Mouse (Mus musculus): Measurements from ENCODE around the gene Cib4.

Cib4 gene

GRCm38 (mm10) chr5:30545698-30546097 lies at the start of gene Cib4:
Cib4 (minus strand) TSS chr5:30545836.
- DNase-seq (ENCODE audit: low spot score), result peak; percentile 7

- peak; percentile 28 for DNase-seq (ENCODE audit: low spot score)
Measured at GRCm38 (mm10) chr5:30594953-30595560, 49.4 kb upstream of the Cib4 start.

- no peak for DNase-seq (ENCODE audit: low spot score)
Measured at GRCm38 (mm10) chr5:30593811-30594504, 48.3 kb upstream of the Cib4 start.

- DNase-seq (ENCODE audit: low spot score), result no peak
Measured at GRCm38 (mm10) chr5:30593360-30593759, 47.7 kb upstream of the Cib4 start.

GRCm38 (mm10) chr5:30592279-30592980 lies 46.8 kb upstream of the Cib4 start:
- DNase-seq (ENCODE audit: low spot score), result no peak

GRCm38 (mm10) chr5:30591786-30592185 lies 46.1 kb upstream of the Cib4 start:
- no peak for DNase-seq (ENCODE audit: low spot score)

GRCm38 (mm10) chr5:30591205-30591731 lies 45.6 kb upstream of the Cib4 start:
- DNase-seq (ENCODE audit: low spot score), result no peak

GRCm38 (mm10) chr5:30590231-30590630 lies 44.6 kb upstream of the Cib4 start:
- DNase-seq (ENCODE audit: low spot score), result no peak

- no peak for DNase-seq (ENCODE audit: low spot score)
Measured at GRCm38 (mm10) chr5:30589546-30589945, 43.9 kb upstream of the Cib4 start.

- DNase-seq (ENCODE audit: low spot score), result no peak
Measured at GRCm38 (mm10) chr5:30589069-30589468, 43.4 kb upstream of the Cib4 start.

- DNase-seq (ENCODE audit: low spot score), result peak; percentile 56
Measured at GRCm38 (mm10) chr5:30588301-30588968, 42.8 kb upstream of the Cib4 start.

- DNase-seq (ENCODE audit: low spot score), result peak; percentile 66
Measured at GRCm38 (mm10) chr5:30587681-30588300, 42.2 kb upstream of the Cib4 start, which contains the start of gene Kcnk3. Kcnk3 (plus strand) TSS chr5:30588170.

- DNase-seq (ENCODE audit: low spot score), result no peak
Measured at GRCm38 (mm10) chr5:30587101-30587500, 41.5 kb upstream of the Cib4 start.

GRCm38 (mm10) chr5:30586616-30587015 lies 41.0 kb upstream of the Cib4 start:
- DNase-seq (ENCODE audit: low spot score), result no peak

GRCm38 (mm10) chr5:30582017-30582416 lies 36.4 kb upstream of the Cib4 start:
- DNase-seq (ENCODE audit: low spot score), result no peak

GRCm38 (mm10) chr5:30580725-30581124 lies 35.1 kb upstream of the Cib4 start:
- DNase-seq (ENCODE audit: low spot score), result no peak

- no peak for DNase-seq (ENCODE audit: low spot score)
Measured at GRCm38 (mm10) chr5:30578445-30579080, 32.9 kb upstream of the Cib4 start.

- DNase-seq (ENCODE audit: low spot score), result no peak
Measured at GRCm38 (mm10) chr5:30577654-30578310, 32.1 kb upstream of the Cib4 start.

GRCm38 (mm10) chr5:30577251-30577650 lies 31.6 kb upstream of the Cib4 start:
- DNase-seq (ENCODE audit: low spot score), result no peak

GRCm38 (mm10) chr5:30576233-30576632 lies 30.6 kb upstream of the Cib4 start:
- DNase-seq (ENCODE audit: low spot score), result no peak

- no peak for DNase-seq (ENCODE audit: low spot score)
Measured at GRCm38 (mm10) chr5:30574367-30574766, 28.7 kb upstream of the Cib4 start.

All from embryo, embryonic 10.5 days (tissue).